Mouse (Mus musculus): Measurements from ENCODE around the gene Gm16513.
"Not testable (repeated sequence)": the region's sequence is repeated elsewhere in the genome, so short reads cannot be mapped to it uniquely, and the experiment has no call there.

The Gm16513 gene

DNA sequence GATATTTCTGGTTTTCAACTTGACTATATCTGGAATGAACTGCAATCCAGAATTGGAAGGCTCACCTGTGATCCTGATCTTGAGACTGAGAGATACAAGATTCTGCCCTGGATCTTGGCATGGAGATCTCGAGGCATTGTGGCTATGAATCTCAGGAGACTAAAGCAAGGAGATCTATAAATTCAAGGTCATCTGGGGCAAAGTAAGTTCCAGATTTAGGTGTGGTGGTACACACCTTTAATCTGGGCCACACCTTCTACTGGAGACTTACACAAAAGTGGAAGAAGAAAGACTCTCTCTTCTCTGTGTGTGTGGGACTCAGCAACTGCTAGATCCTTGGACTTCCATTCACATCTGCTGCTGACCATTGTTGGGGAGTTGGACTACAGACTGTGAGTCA, at the start of gene Gm16513:
Gene Gm16513, plus strand, starts transcription at position 301 of the 400 bp plus-strand sequence.
- in situ Hi-C loops (cut with MboI): not testable (repeated sequence)
